Mouse (Mus musculus): ENCODE results near the gene Cyren.

GRCm38 (mm10) chr6:34920631-34921030, 42.8 kb upstream of the Cyren start:
- TF ChIP-seq CTCF (IDR thresholded peaks at IDR 0.05; ENCODE audit: low read depth, low read length) (no peak), POLR2A (IDR thresholded peaks at IDR 0.05; ENCODE audit: extremely low read depth, insufficient read depth, low read length) (no peak)

Data from liver, adult 2 months (tissue).